Mouse (Mus musculus): ENCODE results near the gene Fbxl16.
"Not testable (repeated sequence)": the region's sequence is repeated elsewhere in the genome, so short reads cannot be mapped to it uniquely, and the experiment has no call there.

The Fbxl16 gene

DNA sequence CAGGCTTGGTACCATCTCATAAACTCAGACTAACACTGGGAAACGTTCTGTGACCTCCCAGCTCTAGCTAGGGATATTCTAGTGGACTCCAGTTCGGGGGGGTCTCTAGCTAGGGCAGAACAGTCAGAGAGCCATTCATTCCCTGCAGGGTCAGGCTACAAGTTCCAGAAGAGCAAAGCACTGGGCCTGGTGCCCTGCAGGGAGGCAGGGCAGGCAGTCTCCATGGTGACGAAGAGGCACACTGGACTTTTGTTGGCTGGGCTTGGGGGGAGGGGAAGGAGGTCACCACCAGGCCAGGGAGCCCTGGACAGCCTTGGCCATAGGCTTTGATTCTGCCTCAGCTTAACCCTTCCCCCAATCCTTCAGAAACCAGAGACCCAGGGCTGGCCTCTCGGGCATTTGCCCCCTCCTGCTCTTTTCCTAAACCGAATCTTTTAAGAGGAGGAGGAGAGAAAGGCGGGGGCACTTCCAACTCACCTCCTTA lies 13.2 kb upstream of the Fbxl16 start, which contains the start of gene AC134908.4:
AC134908.4 (minus strand) TSS at position 51 of the 484 bp plus-strand sequence.
- no peak for DNase-seq (ENCODE audit: low spot score in 2 of 2)

- DNase-seq (ENCODE audit: low spot score in 2 of 2), result no peak
Observed at GRCm38 (mm10) chr17:25796211-25796771, 12.6 kb upstream of the Fbxl16 start.

DNA sequence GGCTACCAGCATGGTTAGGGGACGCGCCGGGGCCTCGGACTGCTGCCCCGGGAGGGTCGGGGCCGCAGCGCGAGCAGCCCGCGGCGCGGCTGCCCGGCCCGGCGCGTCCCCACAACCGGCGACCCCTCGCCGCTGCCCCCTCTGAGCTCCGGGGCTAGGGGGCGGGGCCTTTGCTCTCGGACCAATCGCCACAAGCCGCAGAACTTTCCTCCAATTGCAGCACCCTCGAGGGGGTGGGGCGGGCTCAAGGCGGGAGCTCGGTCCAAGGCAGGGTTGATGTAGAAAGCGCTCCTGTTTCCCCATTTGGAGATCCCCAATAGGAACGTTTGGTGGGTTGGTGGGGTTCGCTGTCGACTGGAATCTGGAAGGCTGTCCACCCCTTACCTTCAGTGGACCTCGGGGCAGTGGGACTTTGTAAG lies 11.9 kb upstream of the Fbxl16 start, which contains the start of gene Metrn:
Metrn (minus strand) TSS at position 186 of the 419 bp plus-strand sequence.
- peak; percentile 82 to 91 for DNase-seq (ENCODE audit: low spot score in 2 of 2)

- DNase-seq (ENCODE audit: low spot score in 2 of 2), result no peak
Observed at GRCm38 (mm10) chr17:25801029-25801428, 7.9 kb upstream of the Fbxl16 start.

GRCm38 (mm10) chr17:25802825-25803517 lies 5.9 kb upstream of the Fbxl16 start:
- DNase-seq (ENCODE audit: low spot score in 2 of 2), result no peak

GRCm38 (mm10) chr17:25806507-25806906 lies 2.4 kb upstream of the Fbxl16 start:
- no peak for DNase-seq (ENCODE audit: low spot score in 2 of 2)

GRCm38 (mm10) chr17:25807452-25807851 lies 1.4 kb upstream of the Fbxl16 start:
- not testable (repeated sequence) for DNase-seq (ENCODE audit: low spot score in 2 of 2)

DNA sequence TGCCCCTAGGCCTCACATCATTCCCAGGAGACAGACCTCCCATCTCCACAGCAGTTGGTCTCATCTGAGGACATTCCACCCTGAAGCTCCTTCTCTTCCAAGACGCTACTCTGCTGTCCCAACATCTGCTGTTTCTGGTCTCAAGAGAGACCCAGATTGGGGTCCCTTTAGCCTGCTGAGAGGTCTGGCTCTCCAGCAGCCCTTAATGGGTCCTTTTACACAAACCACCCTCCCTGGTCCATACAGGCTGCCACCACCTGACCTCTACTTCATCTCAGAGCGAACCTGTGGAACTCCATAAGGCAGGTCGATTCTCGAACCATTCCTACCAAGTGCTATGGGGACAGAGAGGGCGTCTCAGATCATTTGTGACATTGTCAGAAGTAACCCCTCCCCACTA lies 857 bp upstream of the Fbxl16 start:
- DNase-seq (ENCODE audit: low spot score in 2 of 2), result no peak

- no peak for DNase-seq (ENCODE audit: low spot score in 2 of 2)
Observed at GRCm38 (mm10) chr17:25809606-25810340, 888 bp downstream of the Fbxl16 start.

- DNase-seq (ENCODE audit: low spot score in 2 of 2), result no peak
Observed at GRCm38 (mm10) chr17:25810890-25811289, 2.0 kb downstream of the Fbxl16 start.

DNA sequence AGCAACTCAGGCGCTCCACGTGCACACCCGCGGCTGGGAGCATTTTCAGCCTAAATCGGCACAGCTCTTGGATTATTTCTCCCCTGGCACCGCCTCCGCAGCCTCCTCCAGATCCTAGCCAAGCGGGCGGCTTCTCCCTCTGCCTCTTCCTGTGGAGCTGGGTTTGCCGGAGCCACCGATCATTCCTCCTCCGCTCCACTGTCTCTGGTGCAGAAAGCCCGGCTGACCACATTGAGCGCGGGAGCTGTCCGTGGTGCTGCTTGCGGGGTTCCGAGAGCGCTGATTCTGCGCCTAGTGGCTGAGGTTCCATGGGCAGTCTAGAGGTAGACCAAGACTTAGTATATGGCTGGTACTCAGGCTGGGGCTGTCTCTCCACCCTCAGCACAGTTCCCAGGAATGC lies 4.6 kb downstream of the Fbxl16 start:
- DNase-seq (ENCODE audit: low spot score in 2 of 2), result peak; percentile 81 to 93

DNA sequence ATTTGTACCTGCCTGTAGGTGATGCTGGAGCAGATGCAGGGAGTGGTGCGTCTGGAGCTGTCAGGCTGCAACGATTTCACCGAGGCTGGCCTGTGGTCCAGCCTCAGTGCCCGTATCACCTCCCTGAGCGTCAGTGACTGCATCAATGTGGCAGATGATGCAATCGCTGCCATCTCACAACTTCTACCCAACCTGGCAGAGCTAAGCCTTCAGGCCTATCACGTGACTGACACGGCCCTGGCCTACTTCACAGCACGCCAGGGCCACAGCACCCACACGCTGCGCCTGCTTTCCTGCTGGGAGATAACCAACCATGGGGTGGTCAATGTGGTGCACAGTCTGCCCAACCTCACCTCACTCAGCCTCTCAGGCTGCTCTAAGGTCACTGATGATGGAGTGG lies 8.8 kb downstream of the Fbxl16 start:
- DNase-seq (ENCODE audit: low spot score in 2 of 2), result no peak

DNA sequence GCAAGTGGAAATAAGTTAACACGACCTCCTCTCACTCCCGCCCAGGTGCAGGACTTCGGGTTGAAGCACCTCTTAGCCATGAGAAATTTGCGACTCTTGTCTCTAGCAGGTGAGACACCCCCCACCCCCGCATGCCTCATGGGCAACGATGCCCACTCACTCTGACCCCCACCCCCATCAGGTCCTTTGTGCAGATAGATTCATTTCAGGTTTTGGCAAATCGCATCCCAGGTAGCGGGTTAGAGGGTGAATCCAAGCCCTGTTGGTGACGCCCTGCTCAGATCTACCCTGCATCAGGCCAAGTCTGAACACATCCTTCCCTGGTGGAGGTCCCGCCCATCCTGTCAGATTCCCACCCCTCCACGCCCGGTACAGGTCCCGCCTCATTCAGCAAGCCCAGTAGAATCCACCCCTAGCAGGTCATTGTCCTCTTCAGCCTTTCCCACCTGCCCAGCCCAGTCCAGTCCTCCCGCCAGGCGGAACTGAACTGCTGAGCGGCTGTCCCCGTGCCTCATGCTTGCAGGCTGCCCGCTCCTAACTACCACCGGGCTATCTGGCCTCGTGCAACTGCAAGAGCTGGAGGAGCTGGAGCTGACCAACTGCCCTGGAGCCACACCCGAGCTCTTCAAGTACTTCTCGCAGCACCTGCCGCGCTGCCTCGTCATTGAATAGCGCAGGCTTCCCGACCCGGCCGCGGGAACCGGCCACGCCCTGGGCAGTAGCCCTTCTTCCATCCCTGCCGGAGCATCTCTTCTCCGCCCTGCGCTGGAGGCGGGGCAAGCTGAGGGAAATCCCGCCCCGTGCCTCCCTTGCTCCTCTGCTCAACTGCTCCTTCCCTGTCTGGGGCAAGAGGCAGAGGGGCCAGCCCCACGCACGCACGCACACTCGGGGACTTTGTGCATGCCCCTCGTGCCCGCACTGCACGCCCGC lies 10.2 kb downstream of the Fbxl16 start:
- no peak for DNase-seq (ENCODE audit: low spot score in 2 of 2)

- no peak for DNase-seq (ENCODE audit: low spot score in 2 of 2)
Observed at GRCm38 (mm10) chr17:25823452-25823851, 14.6 kb downstream of the Fbxl16 start, which contains the start of gene Wdr24. Gene Wdr24, plus strand, starts transcription at chr17:25823627.

GRCm38 (mm10) chr17:25824362-25825142 lies 15.7 kb downstream of the Fbxl16 start:
- DNase-seq (ENCODE audit: low spot score in 2 of 2), result no peak

- DNase-seq (ENCODE audit: low spot score in 2 of 2), result no peak
Observed at GRCm38 (mm10) chr17:25825311-25825710, 16.4 kb downstream of the Fbxl16 start.

- no peak for DNase-seq (ENCODE audit: low spot score in 2 of 2)
Observed at GRCm38 (mm10) chr17:25825984-25826570, 17.2 kb downstream of the Fbxl16 start.

DNA sequence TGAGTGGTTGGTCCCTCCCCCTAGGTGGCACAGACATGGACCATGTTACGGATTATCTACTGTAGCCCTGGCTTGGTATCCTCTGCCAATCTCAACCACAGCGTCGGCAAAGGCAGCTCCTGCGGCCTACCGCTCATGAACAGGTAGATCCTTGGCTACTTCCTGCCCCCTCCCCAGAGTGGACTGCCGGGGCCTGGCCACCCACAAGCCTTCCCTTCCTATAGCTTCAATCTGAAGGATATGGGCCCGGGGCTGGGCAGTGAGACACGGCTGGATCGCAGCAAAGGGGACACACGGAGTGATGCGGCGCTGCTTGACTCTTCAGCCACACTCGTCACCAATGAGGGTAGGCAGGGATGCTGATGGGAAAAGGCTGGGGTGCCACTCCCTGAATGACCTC lies 18.1 kb downstream of the Fbxl16 start:
- no peak for DNase-seq (ENCODE audit: low spot score in 2 of 2)

GRCm38 (mm10) chr17:25827546-25828222 lies 18.8 kb downstream of the Fbxl16 start:
- no peak for DNase-seq (ENCODE audit: low spot score in 2 of 2)

DNA sequence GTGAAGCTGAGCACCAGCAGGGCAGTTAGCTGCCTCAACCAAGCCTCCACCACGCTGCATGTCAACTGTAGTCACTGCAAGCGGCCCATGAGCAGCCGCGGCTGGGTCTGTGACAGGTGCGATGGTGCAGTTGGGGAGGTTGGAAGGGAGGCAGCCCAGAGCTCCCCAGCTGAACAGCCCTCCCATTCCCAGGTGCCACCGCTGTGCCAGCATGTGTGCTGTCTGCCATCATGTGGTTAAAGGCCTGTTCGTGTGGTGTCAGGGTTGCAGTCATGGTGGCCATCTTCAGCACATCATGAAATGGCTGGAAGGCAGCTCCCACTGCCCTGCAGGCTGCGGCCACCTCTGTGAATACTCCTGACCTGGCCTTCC lies 19.3 kb downstream of the Fbxl16 start:
- no peak for DNase-seq (ENCODE audit: low spot score in 2 of 2)

Measured in urinary bladder, postnatal 4 days (tissue).